8 mouse cellular contexts compared by ENCODE assay signal in genomic region chr10:121330940-121331339, GRCm38 (mm10). TPM values are rescaled to one million over a fixed set of nuclear protein-coding genes. Genes with fewer than 3 reads are reported as not detected.
DNase-seq lines count a peak whose midpoint lies in the region.

No protein-coding gene starts in this region.

- peak; percentile 73 to 85 for DNase-seq in left cerebral cortex, adult 18-20 months (ENCODE audit: low spot score in 2 of 2)
- DNase-seq in left cerebral cortex, adult 11 months (ENCODE audit: low spot score): no peak
- DNase-seq in MEL-GATA-1-ER (ENCODE audit: extremely low read depth, low read depth): peak; percentile 19
- peak; percentile 40 for DNase-seq in cerebellum, adult 11-12 months
- DNase-seq in frontal cortex, postnatal 25 days (ENCODE audit: low spot score in 2 of 2): peak; percentile 52 to 68
- peak; percentile 58 to 73 for DNase-seq in layer of hippocampus, postnatal 10 days (ENCODE audit: low spot score in 2 of 2)
- DNase-seq in mesoderm, embryonic 11.5 days (ENCODE audit: low read depth, low spot score): peak; percentile 67
- peak; percentile 88 for DNase-seq in testis, postnatal 10 days (ENCODE audit: low spot score)

RNA-seq across cellular contexts. Expression of gene Tbc1d30, which starts 20.1 kb away (rescaled TPM):
- 10 to 100 TPM; 80.3 to 95.1 TPM for total RNA-seq in left cerebral cortex, adult 18-20 months (2021)
- total RNA-seq in layer of hippocampus, postnatal 10 days (2021): 10 to 100 TPM; 42.0 to 44.1 TPM

RNA-seq across cellular contexts. Expression of gene Gns, which starts 34.0 kb away (rescaled TPM):
- total RNA-seq in left cerebral cortex, adult 18-20 months (2021): 10 to 100 TPM; 86.7 to 87.1 TPM
- total RNA-seq in layer of hippocampus, postnatal 10 days (2021): 10 to 100 TPM; 75.8 to 79.0 TPM
